Mouse (Mus musculus): ENCODE measurements around the gene Acvr1b.

Acvr1b gene

GRCm38 (mm10) chr15:101146100-101146965 is 27.5 kb upstream of the Acvr1b start:
- in situ Hi-C loops (cut with MboI) = no loop called here

GRCm38 (mm10) chr15:101147115-101147909 is 26.6 kb upstream of the Acvr1b start:
- in situ Hi-C loops (cut with MboI) = no loop called here

- in situ Hi-C loops (cut with MboI) = no loop called here
Measured at GRCm38 (mm10) chr15:101147910-101148273, 26.0 kb upstream of the Acvr1b start.

GRCm38 (mm10) chr15:101148604-101149003 is 25.3 kb upstream of the Acvr1b start:
- in situ Hi-C loops (cut with MboI) = no loop called here

- in situ Hi-C loops (cut with MboI) = no loop called here
Measured at GRCm38 (mm10) chr15:101151409-101152261, 22.2 kb upstream of the Acvr1b start.

GRCm38 (mm10) chr15:101154700-101155616 is 18.9 kb upstream of the Acvr1b start:
- in situ Hi-C loops (cut with MboI) = no loop called here

GRCm38 (mm10) chr15:101160128-101160527 is 13.7 kb upstream of the Acvr1b start:
- in situ Hi-C loops (cut with MboI) = no loop called here

- in situ Hi-C loops (cut with MboI) = no loop called here
Measured at GRCm38 (mm10) chr15:101160591-101160990, 13.3 kb upstream of the Acvr1b start.

- in situ Hi-C loops (cut with MboI) = no loop called here
Measured at GRCm38 (mm10) chr15:101161534-101161933, 12.3 kb upstream of the Acvr1b start.

GRCm38 (mm10) chr15:101163056-101163458 is 10.8 kb upstream of the Acvr1b start:
- in situ Hi-C loops (cut with MboI) = no loop called here

GRCm38 (mm10) chr15:101163854-101164253 is 10.0 kb upstream of the Acvr1b start:
- in situ Hi-C loops (cut with MboI) = no loop called here

GRCm38 (mm10) chr15:101164291-101164690 is 9.6 kb upstream of the Acvr1b start:
- in situ Hi-C loops (cut with MboI) = no loop called here

GRCm38 (mm10) chr15:101165658-101166437 is 8.0 kb upstream of the Acvr1b start:
- in situ Hi-C loops (cut with MboI) = no loop called here

GRCm38 (mm10) chr15:101167553-101167952 is 6.3 kb upstream of the Acvr1b start:
- in situ Hi-C loops (cut with MboI) = no loop called here

GRCm38 (mm10) chr15:101169910-101170309 is 4.0 kb upstream of the Acvr1b start:
- in situ Hi-C loops (cut with MboI) = no loop called here

- in situ Hi-C loops (cut with MboI) = no loop called here
Measured at GRCm38 (mm10) chr15:101170413-101170980, 3.4 kb upstream of the Acvr1b start.

- in situ Hi-C loops (cut with MboI) = no loop called here
Measured at GRCm38 (mm10) chr15:101171272-101171671, 2.6 kb upstream of the Acvr1b start.

GRCm38 (mm10) chr15:101172016-101172415 is 1.9 kb upstream of the Acvr1b start:
- in situ Hi-C loops (cut with MboI) = no loop called here

GRCm38 (mm10) chr15:101174294-101175130 is 645 bp downstream of the Acvr1b start:
- in situ Hi-C loops (cut with MboI) = no loop called here
